Mouse (Mus musculus): ENCODE measurements at regions not wholly inside any gene's neighbourhood (a gene's known extent, or its start where the extent isn't known, plus 50 kb on each side); places are given as distances from the start of the nearest gene placed in this dataset.

GRCm38 (mm10) chr10:17650997-17651750 is 71.8 kb upstream of the Cited2 start:
- H3K27me3 ChIP-seq (ENCODE audit: control insufficient read depth, insufficient read depth, low read length, poor library complexity, severe bottlenecking): no peaks in the 10 kb centered on the region
- no peaks in the 10 kb centered on the region for H3K9me3 ChIP-seq (replicated peaks; ENCODE audit: control insufficient read depth, insufficient read depth, low read length, poor library complexity, severe bottlenecking)
- H3K4me3 ChIP-seq (ENCODE audit: low read depth, low read length): no peak overlapping the region
- H3K4me1 ChIP-seq (ENCODE audit: control insufficient read depth, insufficient read depth, low read length): peaks cover 3% of the 10 kb centered on the region
- no peaks in the 10 kb centered on the region for H3K36me3 ChIP-seq (ENCODE audit: control insufficient read depth, insufficient read depth, low read length, poor library complexity, severe bottlenecking)
- H3K27ac ChIP-seq (ENCODE audit: insufficient read depth, low read length): no peak overlapping the region
- no peak overlapping the region for H3K9ac ChIP-seq (ENCODE audit: low read depth, poor library complexity, severe bottlenecking)
- TF ChIP-seq CTCF (IDR thresholded peaks at IDR 0.05; ENCODE audit: low read depth, low read length) (no peak), EP300 (IDR thresholded peaks at IDR 0.05; ENCODE audit: insufficient read depth, low read depth, low read length) (no peak), POLR2A (IDR thresholded peaks at IDR 0.05; ENCODE audit: insufficient read depth, low read length) (no peak)

GRCm38 (mm10) chr10:17653325-17653724 is 69.7 kb upstream of the Cited2 start:
- Histone ChIP-seq H3K9ac (ENCODE audit: low read depth, poor library complexity, severe bottlenecking) (no peak overlapping the region), H3K4me3 (ENCODE audit: low read depth, low read length) (no peak overlapping the region), H3K4me1 (ENCODE audit: control insufficient read depth, insufficient read depth, low read length) (peaks cover 3% of the 10 kb centered on the region), H3K9me3 (replicated peaks; ENCODE audit: control insufficient read depth, insufficient read depth, low read length, poor library complexity, severe bottlenecking) (no peaks in the 10 kb centered on the region), H3K36me3 (ENCODE audit: control insufficient read depth, insufficient read depth, low read length, poor library complexity, severe bottlenecking) (no peaks in the 10 kb centered on the region), H3K27ac (ENCODE audit: insufficient read depth, low read length) (no peak overlapping the region), H3K27me3 (ENCODE audit: control insufficient read depth, insufficient read depth, low read length, poor library complexity, severe bottlenecking) (no peaks in the 10 kb centered on the region)
- TF ChIP-seq POLR2A (IDR thresholded peaks at IDR 0.05; ENCODE audit: insufficient read depth, low read length) (no peak), EP300 (IDR thresholded peaks at IDR 0.05; ENCODE audit: insufficient read depth, low read depth, low read length) (no peak), CTCF (IDR thresholded peaks at IDR 0.05; ENCODE audit: low read depth, low read length) (no peak)

GRCm38 (mm10) chr10:17653785-17654184 is 69.2 kb upstream of the Cited2 start:
- peaks cover 3% of the 10 kb centered on the region for H3K4me1 ChIP-seq (ENCODE audit: control insufficient read depth, insufficient read depth, low read length)
- TF ChIP-seq EP300 (IDR thresholded peaks at IDR 0.05; ENCODE audit: insufficient read depth, low read depth, low read length): no peak
- TF ChIP-seq POLR2A (IDR thresholded peaks at IDR 0.05; ENCODE audit: insufficient read depth, low read length): no peak
- TF ChIP-seq CTCF (IDR thresholded peaks at IDR 0.05; ENCODE audit: low read depth, low read length): no peak
- no peaks in the 10 kb centered on the region for H3K36me3 ChIP-seq (ENCODE audit: control insufficient read depth, insufficient read depth, low read length, poor library complexity, severe bottlenecking)
- H3K9ac ChIP-seq (ENCODE audit: low read depth, poor library complexity, severe bottlenecking): no peak overlapping the region
- no peak overlapping the region for H3K4me3 ChIP-seq (ENCODE audit: low read depth, low read length)
- no peak overlapping the region for H3K27ac ChIP-seq (ENCODE audit: insufficient read depth, low read length)
- H3K9me3 ChIP-seq (replicated peaks; ENCODE audit: control insufficient read depth, insufficient read depth, low read length, poor library complexity, severe bottlenecking): no peaks in the 10 kb centered on the region
- H3K27me3 ChIP-seq (ENCODE audit: control insufficient read depth, insufficient read depth, low read length, poor library complexity, severe bottlenecking): no peaks in the 10 kb centered on the region

- Histone ChIP-seq H3K9ac (ENCODE audit: low read depth, poor library complexity, severe bottlenecking) (no peak overlapping the region), H3K27me3 (ENCODE audit: control insufficient read depth, insufficient read depth, low read length, poor library complexity, severe bottlenecking) (no peaks in the 10 kb centered on the region), H3K9me3 (replicated peaks; ENCODE audit: control insufficient read depth, insufficient read depth, low read length, poor library complexity, severe bottlenecking) (no peaks in the 10 kb centered on the region), H3K4me3 (ENCODE audit: low read depth, low read length) (no peak overlapping the region), H3K27ac (ENCODE audit: insufficient read depth, low read length) (no peak overlapping the region), H3K36me3 (ENCODE audit: control insufficient read depth, insufficient read depth, low read length, poor library complexity, severe bottlenecking) (no peaks in the 10 kb centered on the region), H3K4me1 (ENCODE audit: control insufficient read depth, insufficient read depth, low read length) (peaks cover 3% of the 10 kb centered on the region)
- no peak for TF ChIP-seq POLR2A (IDR thresholded peaks at IDR 0.05; ENCODE audit: insufficient read depth, low read length)
- TF ChIP-seq EP300 (IDR thresholded peaks at IDR 0.05; ENCODE audit: insufficient read depth, low read depth, low read length): no peak
- no peak for TF ChIP-seq CTCF (IDR thresholded peaks at IDR 0.05; ENCODE audit: low read depth, low read length)
Measured at GRCm38 (mm10) chr10:17654308-17654858, 68.6 kb upstream of the Cited2 start.

GRCm38 (mm10) chr10:17655459-17656051 is 67.5 kb upstream of the Cited2 start:
- Histone ChIP-seq H3K27me3 (ENCODE audit: control insufficient read depth, insufficient read depth, low read length, poor library complexity, severe bottlenecking) (no peaks in the 10 kb centered on the region), H3K27ac (ENCODE audit: insufficient read depth, low read length) (no peak overlapping the region), H3K36me3 (ENCODE audit: control insufficient read depth, insufficient read depth, low read length, poor library complexity, severe bottlenecking) (no peaks in the 10 kb centered on the region), H3K4me3 (ENCODE audit: low read depth, low read length) (no peak overlapping the region), H3K4me1 (ENCODE audit: control insufficient read depth, insufficient read depth, low read length) (peaks cover 3% of the 10 kb centered on the region), H3K9me3 (replicated peaks; ENCODE audit: control insufficient read depth, insufficient read depth, low read length, poor library complexity, severe bottlenecking) (no peaks in the 10 kb centered on the region), H3K9ac (ENCODE audit: low read depth, poor library complexity, severe bottlenecking) (no peak overlapping the region)
- TF ChIP-seq POLR2A (IDR thresholded peaks at IDR 0.05; ENCODE audit: insufficient read depth, low read length) (no peak), EP300 (IDR thresholded peaks at IDR 0.05; ENCODE audit: insufficient read depth, low read depth, low read length) (no peak), CTCF (IDR thresholded peaks at IDR 0.05; ENCODE audit: low read depth, low read length) (no peak)

GRCm38 (mm10) chr10:17656305-17656704 is 66.7 kb upstream of the Cited2 start:
- Histone ChIP-seq H3K9me3 (replicated peaks; ENCODE audit: control insufficient read depth, insufficient read depth, low read length, poor library complexity, severe bottlenecking) (no peaks in the 10 kb centered on the region), H3K27ac (ENCODE audit: insufficient read depth, low read length) (no peak overlapping the region), H3K4me3 (ENCODE audit: low read depth, low read length) (no peak overlapping the region), H3K9ac (ENCODE audit: low read depth, poor library complexity, severe bottlenecking) (no peak overlapping the region), H3K4me1 (ENCODE audit: control insufficient read depth, insufficient read depth, low read length) (peaks cover 3% of the 10 kb centered on the region), H3K36me3 (ENCODE audit: control insufficient read depth, insufficient read depth, low read length, poor library complexity, severe bottlenecking) (no peaks in the 10 kb centered on the region), H3K27me3 (ENCODE audit: control insufficient read depth, insufficient read depth, low read length, poor library complexity, severe bottlenecking) (no peaks in the 10 kb centered on the region)
- TF ChIP-seq POLR2A (IDR thresholded peaks at IDR 0.05; ENCODE audit: insufficient read depth, low read length): no peak
- no peak for TF ChIP-seq CTCF (IDR thresholded peaks at IDR 0.05; ENCODE audit: low read depth, low read length)
- TF ChIP-seq EP300 (IDR thresholded peaks at IDR 0.05; ENCODE audit: insufficient read depth, low read depth, low read length): no peak

Data from ES-Bruce4 (cell line).